Comparison of ENCODE assay signal across 19 mouse cellular contexts in genomic region chr3:130955958-130956357, GRCm38 (mm10).
DNase-seq lines count a peak whose midpoint lies in the region; ATAC-seq and TF ChIP-seq lines count a peak whose summit lies in the region.
"Had no signal": no experiment of that assay in that cellular context is flagged by ENCODE, and none has a peak within 500 bp of the region (broad histone marks: within the 10 kb centered on the region; RNA-seq: fewer than 3 reads in every experiment).

No protein-coding gene starts in this region.

- H3K4me3 ChIP-seq in heart, adult 2 months, result no peak overlapping the region
- no peak overlapping the region for H3K4me3 ChIP-seq in lung, embryonic 15.5 days
- H3K4me3 ChIP-seq: gastrocnemius, adult 2 months; heart, embryonic 13.5 days; hindbrain, embryonic 15.5 days; liver, embryonic 12.5 days; neural tube, embryonic 12.5 days had no signal

- no peak for DNase-seq in heart, adult 2 months
- no peak for DNase-seq in heart, postnatal 25 days (ENCODE audit: low spot score)
- DNase-seq in lung, postnatal 14 days, result no peak
- peak; percentile 60 for DNase-seq in NIH3T3 (ENCODE audit: low read depth)
- peak; percentile 26 for DNase-seq in brain, embryonic 18.5 days (ENCODE audit: low read depth, low spot score)
- DNase-seq in thymus, postnatal 4 days, result no peak
- DNase-seq: adrenal gland, postnatal 14 days; cerebellum, postnatal 14 days; gastrocnemius, adult 2 months; kidney, adult 18-20 months; kidney, postnatal 25 days; layer of hippocampus, postnatal 36 days; thymus, adult 2 months had no signal

- H3K9ac ChIP-seq in heart, adult 2 months (ENCODE audit: low read depth, low read length), result no peak overlapping the region
- no peak overlapping the region for H3K9ac ChIP-seq in lung, embryonic 15.5 days
- H3K9ac ChIP-seq: heart, embryonic 13.5 days; hindbrain, embryonic 15.5 days; liver, embryonic 12.5 days; neural tube, embryonic 12.5 days had no signal

- H3K4me2 ChIP-seq in lung, embryonic 15.5 days, result no peak overlapping the region
- H3K4me2 ChIP-seq: heart, embryonic 13.5 days; hindbrain, embryonic 15.5 days; liver, embryonic 12.5 days; neural tube, embryonic 12.5 days had no signal

- intact Hi-C loops in heart, adult 2 months (cut with DNase I), result no loop called here
- intact Hi-C loops in heart, postnatal 25 days (cut with DNase I), result no loop called here

- TF ChIP-seq CTCF in heart, adult 2 months (IDR thresholded peaks at IDR 0.05), result peak; percentile 13

- no peak overlapping the region for H3K27ac ChIP-seq in heart, adult 2 months
- H3K27ac ChIP-seq in lung, embryonic 15.5 days, result peak overlapping the region; percentile 43; the same call in 1 of the 2 replicates
- H3K27ac ChIP-seq: gastrocnemius, adult 2 months; hindbrain, embryonic 15.5 days; liver, embryonic 12.5 days; neural tube, embryonic 12.5 days had no signal

- H3K36me3 ChIP-seq in heart, adult 2 months (ENCODE audit: control insufficient read depth, insufficient read depth, low read length), result no peaks in the 10 kb centered on the region
- H3K36me3 ChIP-seq in lung, embryonic 15.5 days, result no peaks in the 10 kb centered on the region
- H3K36me3 ChIP-seq: heart, embryonic 13.5 days; hindbrain, embryonic 15.5 days; liver, embryonic 12.5 days; neural tube, embryonic 12.5 days had no signal

- H3K4me1 ChIP-seq in heart, adult 2 months (ENCODE audit: control insufficient read depth, insufficient read depth, low read length), result no peaks in the 10 kb centered on the region
- no peaks in the 10 kb centered on the region for H3K4me1 ChIP-seq in lung, embryonic 15.5 days
- H3K4me1 ChIP-seq: hindbrain, embryonic 15.5 days; liver, embryonic 12.5 days; neural tube, embryonic 12.5 days had no signal

- no peaks in the 10 kb centered on the region for H3K27me3 ChIP-seq in heart, adult 2 months (ENCODE audit: control insufficient read depth, insufficient read depth, low read length)
- no peaks in the 10 kb centered on the region for H3K27me3 ChIP-seq in lung, embryonic 15.5 days
- H3K27me3 ChIP-seq: heart, embryonic 13.5 days; hindbrain, embryonic 15.5 days; liver, embryonic 12.5 days; neural tube, embryonic 12.5 days had no signal

- TF ChIP-seq EP300 in heart, adult 2 months (IDR thresholded peaks at IDR 0.05; ENCODE audit: insufficient read depth, low read depth, low read length), result no peak

- no peak for ATAC-seq in lung, embryonic 15.5 days (ENCODE audit: borderline replicate concordance, extremely low read depth, low FRiP score, low TSS enrichment)
- ATAC-seq: CD4-positive, CD25-positive, alpha-beta regulatory T cell, adult 4 months; liver, embryonic 12.5 days had no signal

- WGBS in heart, adult 2 months, result 65% methylated on average over 4 of the region's 4 CpGs
- 62% methylated on average over 4 of the region's 4 CpGs for WGBS in lung, embryonic 15.5 days

- TF ChIP-seq POLR2A in heart, adult 2 months (IDR thresholded peaks at IDR 0.05; ENCODE audit: insufficient read depth, low read depth, low read length), result no peak

- H3K9me3 ChIP-seq in lung, embryonic 15.5 days, result no peaks in the 10 kb centered on the region
- H3K9me3 ChIP-seq: hindbrain, embryonic 15.5 days; liver, embryonic 12.5 days; neural tube, embryonic 12.5 days had no signal

- no peaks in the 10 kb centered on the region for H3K79me2 ChIP-seq in heart, adult 2 months (replicated peaks; ENCODE audit: control insufficient read depth, insufficient read depth, low read length)

Comparison
In these comparisons a context has a peak if more than half of its experiments do, and no peak if none do; other contexts are left out.
1. DNase-seq: peak in NIH3T3 (single experiment) and brain, embryonic 18.5 days (single experiment); none in heart, adult 2 months (0 of 2), heart, postnatal 25 days (single experiment), lung, postnatal 14 days (single experiment) and thymus, postnatal 4 days (single experiment).